Mouse (Mus musculus) left cerebral cortex, postnatal 25 days (tissue): ENCODE data around the gene Nat10. TPM values are rescaled to one million over a fixed set of nuclear protein-coding genes. Genes with fewer than 3 reads are reported as not detected.

Source experiments
- DNase-seq, 2 experiments: peaks; one replicate each; pipeline ENCODE4 v3.0.0; 2022; ENCODE audit warnings: low spot score in 2 of 2, mixed read lengths in 1 of 2
- intact Hi-C: fragments of 180-260 bp; cut with DNase I; formaldehyde crosslinking; loops from one replicate; pipeline ENCODE4 v1.15.1; 2025
- total RNA-seq, 2 experiments: library from RNA; stranded (reverse); gene quantifications; 2 replicates each; pipeline ENCODE4 v1.2.3; 2021

Gene Nat10
- 10 to 100 TPM; 34.4 to 35.5 TPM for total RNA-seq

DNA sequence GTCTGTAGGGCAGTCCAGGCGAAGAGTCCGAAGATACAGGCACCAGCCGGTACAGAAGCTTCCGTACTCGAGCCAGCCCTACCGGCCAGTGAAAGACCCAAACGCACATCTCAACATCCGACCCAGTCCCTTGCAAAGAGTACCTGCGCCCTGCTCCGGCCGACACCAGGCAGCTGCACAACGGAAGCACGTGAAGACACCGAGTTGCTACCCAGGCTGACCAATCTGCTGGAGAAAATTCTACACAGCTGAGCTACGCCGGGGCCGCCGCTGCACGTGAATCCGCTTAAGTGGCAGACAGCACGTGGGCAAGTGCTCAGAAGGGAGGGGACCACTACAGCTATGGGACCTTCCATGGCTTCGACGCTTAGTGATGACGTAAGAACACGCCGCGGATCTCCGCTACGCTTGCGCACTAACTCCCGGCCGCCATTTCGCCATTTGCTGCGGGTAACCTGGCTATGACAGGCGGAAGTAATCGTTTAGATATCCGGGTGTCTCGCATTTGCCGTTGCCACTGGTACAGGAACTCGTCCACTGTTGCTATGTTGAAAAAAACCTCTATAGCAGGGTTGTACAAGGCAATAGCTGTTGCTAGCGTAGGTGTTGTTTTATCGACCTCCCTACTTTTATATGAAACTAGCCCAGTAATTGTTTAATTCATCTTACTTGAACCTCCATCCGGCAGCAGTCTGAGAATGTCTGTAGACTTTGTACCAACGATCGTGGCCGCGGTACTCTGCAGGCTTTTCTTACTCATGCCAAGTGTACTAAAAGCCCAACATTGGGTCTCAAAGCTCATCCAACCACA, at the start of gene Nat10:
Gene Nat10 (minus strand): TSS at position 365 of the 811 bp plus-strand sequence.
- DNase-seq, result peak; percentile 99 to 100
- intact Hi-C loops, result loop anchor here (1.0 kb wide), 1 partner anchor 36 kb away; the partner anchor contains the start of gene Caprin1

DNA sequence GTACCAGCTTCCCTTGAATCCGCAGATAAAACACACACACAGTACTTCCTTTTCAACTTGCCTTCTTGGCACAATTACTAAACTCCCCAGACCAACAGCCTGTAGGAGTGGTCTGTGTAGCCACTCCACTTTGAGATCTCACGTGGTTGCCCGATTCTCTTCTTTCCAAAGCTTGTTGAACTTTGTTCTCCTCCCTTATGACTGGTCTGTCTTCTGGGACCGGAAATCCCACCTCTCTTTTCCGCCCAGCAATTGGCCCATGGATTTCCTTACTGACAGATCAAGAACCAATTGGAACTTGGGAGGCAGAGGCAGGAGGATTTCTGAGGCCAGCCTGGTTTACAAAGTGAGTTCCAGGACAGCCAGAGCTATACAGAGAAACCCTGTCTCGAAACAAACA, 49.3 kb upstream of the Nat10 start:
- intact Hi-C loops, result no loop called here
- no peak for DNase-seq

DNA sequence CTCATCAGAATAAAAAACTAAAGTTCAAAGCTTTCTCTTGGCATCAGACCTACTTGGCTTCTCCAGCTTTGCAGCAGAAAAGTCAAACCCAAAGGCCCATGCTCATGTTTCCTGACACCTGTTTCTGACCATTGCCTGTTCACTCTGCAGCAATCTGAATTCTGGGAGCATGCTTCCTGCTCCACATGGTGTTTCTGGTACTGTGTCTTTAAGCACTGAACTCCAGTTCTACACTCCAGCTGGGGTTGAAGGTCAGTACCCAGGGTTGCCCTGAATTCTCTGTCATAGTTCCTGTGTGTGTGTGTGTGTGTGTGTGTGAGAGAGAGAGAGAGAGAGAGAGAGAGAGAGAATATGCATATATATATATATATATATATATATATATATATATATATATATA, 47.4 kb upstream of the Nat10 start:
- DNase-seq, result no peak
- intact Hi-C loops, result no loop called here

DNA sequence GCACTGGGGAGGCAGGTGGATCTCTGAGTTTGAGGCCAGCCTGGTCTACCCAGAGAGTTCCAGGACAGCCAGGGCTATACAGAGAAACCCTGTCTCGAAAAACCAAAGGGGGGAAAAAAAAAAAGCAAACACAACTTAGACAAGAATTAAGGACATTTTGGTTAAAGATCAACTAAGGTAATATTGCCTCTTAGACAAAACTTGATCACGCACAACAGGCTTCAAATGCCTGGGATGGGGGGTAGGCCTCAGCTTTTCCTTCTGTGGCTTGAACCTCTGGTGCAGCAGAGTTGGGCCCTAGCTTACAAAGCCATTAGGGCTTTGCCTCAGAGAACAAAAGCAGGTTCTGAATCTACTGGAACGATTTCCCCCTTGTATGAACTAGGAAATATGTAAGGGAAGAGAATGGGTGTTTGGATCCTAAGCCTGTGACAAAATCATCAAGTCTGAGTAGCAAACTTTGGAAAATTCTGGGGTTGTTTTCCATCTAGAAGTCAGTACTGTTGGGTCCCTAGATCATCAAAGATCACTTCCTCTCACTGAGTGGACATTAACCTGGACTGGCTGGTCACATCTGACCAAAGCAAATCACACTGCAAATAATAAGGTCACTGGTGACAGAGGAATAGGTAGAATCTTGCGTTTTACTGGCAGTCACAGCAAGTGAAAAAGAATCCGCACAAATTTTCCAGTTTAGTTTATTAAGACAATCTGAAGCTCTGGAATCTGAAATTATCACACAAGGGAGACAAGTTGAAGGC, 42.9 kb upstream of the Nat10 start:
- no peak for DNase-seq
- intact Hi-C loops, result no loop called here

DNA sequence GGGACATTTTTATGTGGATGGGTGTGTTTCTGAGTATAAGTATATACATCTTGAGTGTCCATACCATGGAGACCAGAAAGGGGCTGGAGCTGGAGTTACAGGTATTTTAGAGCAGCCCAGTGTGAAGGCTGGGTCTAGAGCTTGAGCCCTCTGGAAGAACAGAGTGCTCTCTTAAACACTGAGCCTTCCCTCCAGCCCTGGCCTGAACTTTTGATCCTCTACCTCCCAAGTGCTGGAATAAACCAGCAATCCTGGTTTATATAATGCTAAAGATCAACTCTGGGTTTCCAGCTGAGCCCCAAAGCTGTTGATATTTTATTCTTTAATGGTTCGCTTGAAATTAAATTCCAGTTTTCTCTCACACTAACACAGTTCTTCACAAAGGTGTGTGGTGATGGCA, 41.4 kb upstream of the Nat10 start:
- intact Hi-C loops, result no loop called here
- no peak for DNase-seq

DNA sequence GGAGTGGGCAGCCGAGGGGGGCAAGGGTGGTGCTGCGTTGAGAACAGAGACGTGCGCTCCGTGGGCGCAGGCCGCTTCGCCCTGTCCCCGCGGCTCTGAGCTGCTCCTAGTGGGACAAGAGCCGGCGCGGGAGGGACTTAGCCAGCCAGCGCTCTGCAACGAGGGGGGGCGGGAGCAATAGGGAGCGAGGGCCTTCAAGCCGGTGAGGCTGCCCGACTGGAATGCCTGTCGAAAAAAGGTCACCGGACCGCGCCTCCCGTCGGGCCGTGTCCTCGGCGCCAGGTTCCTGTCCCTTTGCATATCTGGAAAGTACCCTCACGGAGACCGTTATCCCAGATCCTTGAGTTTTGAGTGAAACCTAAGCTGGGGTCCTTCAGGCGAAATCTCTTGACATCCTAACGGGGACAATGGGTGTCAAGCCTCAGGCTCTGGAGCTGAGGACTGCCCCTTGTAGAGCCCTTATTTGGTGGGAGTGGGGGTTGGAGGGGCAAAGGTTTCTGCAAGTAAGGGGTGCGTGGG, 36.5 kb upstream of the Nat10 start, which contains the start of gene Caprin1:
Gene Caprin1 (minus strand): TSS at position 159 of the 519 bp plus-strand sequence.
- intact Hi-C loops, result loop anchor here (1.0 to 5.0 kb wide), 3 partner anchors 36 to 70 kb away; partner anchors contain the start of gene Nat10
- peak; percentile 95 to 96 for DNase-seq

DNA sequence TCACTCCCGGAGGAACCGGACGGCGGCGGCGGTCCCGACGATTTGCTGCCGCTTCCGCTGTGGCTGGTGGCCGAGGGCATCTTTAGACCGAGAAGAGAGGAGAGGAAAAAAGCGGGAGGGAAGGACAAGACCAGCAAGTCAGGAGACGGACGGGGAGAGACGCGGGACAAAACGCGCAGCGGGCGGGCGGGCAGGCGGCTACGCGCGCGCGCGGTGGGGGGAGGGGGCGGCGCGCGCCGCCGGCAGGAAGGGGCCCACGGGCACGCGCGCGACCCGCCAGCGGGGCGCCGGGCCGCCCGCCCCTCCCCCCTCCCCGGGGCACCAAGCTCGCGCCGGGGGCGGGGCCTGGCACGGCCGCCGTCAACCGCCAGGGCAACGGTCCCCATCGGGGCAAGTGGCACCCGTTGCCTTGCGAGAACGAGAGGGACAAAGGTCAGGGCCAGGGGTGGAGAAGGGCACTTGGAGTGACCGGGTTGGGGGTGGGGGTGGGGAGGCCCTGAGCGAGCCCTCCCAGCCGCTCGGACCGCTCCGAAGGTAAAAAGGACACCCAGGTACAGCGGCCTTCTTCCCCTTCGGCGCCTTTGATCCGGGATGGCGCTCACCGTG, 35.9 kb upstream of the Nat10 start:
- DNase-seq, result peak; percentile 68 to 74
- intact Hi-C loops, result loop anchor here (1.0 to 5.0 kb wide), 3 partner anchors 36 to 70 kb away; partner anchors contain the start of gene Nat10

DNA sequence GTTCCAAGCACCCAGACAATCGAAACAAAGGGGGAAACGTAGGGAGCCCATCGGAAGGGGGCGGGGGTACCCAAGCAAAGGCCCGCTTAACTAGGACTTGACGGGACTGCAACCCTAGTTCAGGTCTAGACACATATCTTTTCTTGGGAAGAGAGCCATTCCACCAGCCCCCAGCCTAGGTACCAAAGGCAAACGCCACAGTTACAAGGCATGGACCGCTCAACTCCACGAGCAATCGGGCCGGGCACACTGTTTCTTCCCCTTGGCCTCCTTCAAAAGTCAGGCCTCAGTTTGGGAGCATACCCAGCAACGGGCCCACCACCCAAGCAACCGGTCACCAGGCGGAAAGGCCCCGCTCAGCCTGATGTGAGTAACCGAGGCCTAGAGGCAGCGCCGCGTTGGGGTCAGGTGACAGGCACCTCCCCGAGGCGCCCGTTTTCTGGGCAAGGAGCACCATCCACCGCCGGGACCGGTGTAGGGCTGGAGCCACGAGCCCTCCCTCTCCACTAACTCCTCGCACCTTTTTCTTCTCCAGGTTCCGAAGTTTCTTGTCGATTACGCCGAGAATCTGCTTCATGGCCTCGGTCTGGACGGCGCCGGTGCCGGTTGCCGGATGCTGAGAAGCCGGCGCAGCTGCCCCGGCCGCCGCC, 35.3 kb upstream of the Nat10 start:
- DNase-seq, result peak; percentile 47 to 60
- intact Hi-C loops, result loop anchor here (5.0 kb wide), 2 partner anchors 51 to 71 kb away; no protein-coding TSS in a partner anchor

DNA sequence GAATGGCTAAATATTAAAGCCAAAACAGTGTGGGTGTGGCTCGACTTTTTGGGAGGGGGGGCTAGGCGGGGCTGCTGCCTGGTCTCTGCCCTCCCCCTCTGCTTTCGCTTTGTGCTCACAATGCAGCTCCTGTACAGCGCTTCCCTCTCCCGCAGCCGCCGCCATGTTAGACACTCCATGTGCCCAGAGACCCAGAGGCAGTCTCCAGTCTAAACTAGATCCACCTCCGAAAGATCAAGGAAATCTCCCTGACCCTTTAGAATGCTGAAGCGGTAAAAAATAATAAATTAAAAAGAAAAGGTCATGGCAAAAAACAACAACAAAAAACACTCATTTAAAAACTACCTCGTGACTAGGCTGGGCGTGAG, 34.8 kb upstream of the Nat10 start:
- intact Hi-C loops, result loop anchor here (5.0 kb wide), 2 partner anchors 51 to 71 kb away; no protein-coding TSS in a partner anchor

DNA sequence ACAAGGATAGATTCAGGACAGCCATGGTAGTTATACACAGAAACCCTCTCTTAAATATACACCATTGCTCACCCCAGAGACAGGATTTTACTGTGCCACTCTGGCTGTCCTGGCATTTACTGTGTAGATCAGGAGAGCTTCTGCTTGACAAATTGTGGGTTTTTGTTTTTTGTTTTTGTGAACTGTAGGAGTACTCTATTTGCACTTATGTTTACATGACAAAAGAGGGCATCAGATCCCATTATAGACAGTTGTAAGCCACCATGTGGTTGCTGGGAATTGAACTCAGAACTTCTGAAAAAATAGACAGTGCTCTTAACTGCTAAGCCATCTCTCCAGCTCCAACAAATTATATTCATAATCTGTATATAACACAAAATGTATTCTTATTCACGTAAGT, 30.9 kb upstream of the Nat10 start:
- intact Hi-C loops, result no loop called here
- no peak for DNase-seq

More for the DNA sequence above, 34.8 kb upstream of the Nat10 start:
- peak; percentile 66 to 76 for DNase-seq

DNA sequence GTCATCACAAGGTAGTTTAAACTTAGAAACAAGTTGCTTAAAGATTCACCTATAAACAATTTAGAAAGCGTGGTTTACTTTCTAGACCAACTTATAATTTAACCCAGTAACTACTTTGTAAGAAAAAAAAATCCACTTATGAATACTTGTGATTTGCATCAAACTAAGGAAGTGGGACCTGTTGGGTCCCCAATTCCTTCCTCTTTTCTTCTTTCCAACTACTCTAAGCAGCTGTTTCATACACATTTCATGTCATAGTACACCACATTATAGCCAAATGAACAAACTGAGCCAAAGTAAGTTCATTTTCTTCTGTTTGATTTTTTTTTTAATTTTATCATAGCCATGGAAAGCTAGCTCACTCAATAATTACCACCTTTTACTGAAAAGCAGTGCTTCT, 24.7 kb upstream of the Nat10 start:
- intact Hi-C loops, result no loop called here
- DNase-seq, result no peak

DNA sequence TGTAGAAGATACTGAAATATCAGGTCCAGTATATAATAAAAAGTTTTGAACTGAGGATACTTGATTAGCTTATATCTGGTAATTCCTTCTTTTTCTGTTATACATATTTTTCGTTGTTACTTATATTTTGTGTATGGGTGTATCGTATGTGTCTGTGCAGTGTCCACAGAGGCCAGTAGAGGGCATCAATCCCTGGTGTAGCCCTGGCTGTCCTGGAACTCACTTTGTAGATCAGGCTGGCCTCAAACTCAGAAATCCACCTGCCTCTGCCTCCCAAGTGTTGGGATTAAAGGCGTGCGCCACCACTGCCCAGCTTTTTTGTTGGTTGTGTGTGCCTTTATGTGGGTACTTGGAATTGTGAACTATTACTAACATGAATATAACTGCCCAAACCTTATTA, 23.6 kb upstream of the Nat10 start:
- DNase-seq, result no peak
- intact Hi-C loops, result no loop called here

DNA sequence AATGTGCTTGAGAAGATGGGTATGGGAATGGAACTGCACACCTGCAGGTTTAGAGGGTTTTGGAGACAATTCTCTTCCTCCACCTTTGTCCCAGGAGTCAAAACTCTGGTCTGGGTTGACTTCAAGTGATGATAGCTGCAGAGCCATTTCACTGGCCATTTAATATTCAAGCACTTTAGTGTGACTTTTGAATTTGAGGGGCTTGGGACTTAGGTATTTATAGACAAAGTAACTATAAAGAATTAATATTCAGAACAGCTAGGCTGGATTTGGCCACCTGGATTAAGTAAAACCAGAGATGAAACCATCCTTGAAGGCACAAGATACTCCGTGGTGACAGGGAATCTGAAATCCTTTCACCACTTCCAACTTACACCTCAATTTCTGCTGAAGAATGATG, 1.4 kb upstream of the Nat10 start:
- intact Hi-C loops, result no loop called here
- DNase-seq, result no peak

DNA sequence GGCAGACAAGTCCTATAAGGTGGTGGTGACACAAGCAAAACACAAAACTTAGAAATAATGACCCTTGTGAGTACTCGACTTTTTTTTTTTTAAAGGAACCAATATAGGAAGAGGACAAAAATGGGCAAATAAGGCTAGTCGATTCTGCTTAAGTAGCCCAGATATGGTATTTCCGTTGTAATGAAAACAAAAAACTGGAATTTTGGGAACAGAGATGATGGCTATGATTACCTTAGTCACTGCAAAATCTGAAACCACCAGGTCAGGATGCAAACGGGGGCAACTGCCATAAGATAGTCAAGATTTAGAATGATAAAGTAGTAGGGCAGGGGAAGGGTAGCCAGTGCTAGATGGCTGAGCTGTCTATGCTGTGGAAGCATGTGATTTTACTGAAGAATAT, 923 bp upstream of the Nat10 start:
- intact Hi-C loops, result loop anchor here (1.0 kb wide), 1 partner anchor 35 kb away; the partner anchor contains the start of gene Caprin1
- no peak for DNase-seq

DNA sequence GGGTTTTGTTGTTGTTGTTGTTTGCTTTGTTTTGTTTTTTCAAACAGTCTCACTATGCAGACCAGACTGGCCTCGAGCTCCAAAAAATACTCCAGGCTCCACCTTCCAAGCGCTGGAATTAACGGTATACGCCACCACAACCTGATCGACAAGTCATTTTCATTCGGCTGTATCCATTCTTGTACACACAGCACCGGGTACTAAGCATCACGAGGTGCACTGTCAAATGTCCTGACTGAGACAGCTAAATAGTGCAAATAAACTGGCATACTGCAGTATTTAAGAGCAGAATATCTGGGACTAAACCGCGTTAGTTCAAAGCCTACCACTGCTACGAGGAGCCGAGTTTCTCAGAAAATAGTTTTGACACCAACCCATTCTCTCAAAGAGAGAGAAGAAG, 649 bp downstream of the Nat10 start:
- DNase-seq, result no peak
- intact Hi-C loops, result no loop called here

DNA sequence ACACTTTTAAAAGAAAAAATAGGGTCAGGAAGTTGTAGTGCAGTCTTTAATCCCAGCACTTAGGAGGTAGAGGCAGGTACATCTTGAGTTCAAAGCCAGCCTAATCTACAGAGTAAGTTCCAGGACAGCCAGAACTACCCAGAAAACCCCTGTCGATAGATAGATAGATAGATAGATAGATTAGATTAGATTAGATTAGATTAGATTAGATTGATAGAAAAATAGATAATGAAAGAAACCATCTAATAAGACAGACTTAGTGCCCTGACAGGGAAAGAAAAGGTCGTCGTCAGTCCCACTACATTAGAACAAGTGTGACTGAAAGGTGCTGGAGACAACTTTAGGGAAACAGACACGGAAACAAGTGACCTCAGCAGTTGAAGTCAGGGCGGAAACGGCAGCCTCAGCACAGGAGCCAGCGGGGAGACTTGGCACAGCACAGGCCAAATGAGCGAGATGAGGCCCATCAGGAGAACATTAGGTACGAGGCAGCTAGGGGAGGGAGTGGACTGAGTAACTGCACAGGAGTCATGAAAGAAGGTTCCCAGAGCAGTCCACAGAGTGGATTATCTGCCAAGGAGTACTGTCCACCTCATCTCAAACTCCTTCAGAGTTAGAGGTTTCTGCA, 5.5 kb downstream of the Nat10 start:
- no peak for DNase-seq
- intact Hi-C loops, result no loop called here

DNA sequence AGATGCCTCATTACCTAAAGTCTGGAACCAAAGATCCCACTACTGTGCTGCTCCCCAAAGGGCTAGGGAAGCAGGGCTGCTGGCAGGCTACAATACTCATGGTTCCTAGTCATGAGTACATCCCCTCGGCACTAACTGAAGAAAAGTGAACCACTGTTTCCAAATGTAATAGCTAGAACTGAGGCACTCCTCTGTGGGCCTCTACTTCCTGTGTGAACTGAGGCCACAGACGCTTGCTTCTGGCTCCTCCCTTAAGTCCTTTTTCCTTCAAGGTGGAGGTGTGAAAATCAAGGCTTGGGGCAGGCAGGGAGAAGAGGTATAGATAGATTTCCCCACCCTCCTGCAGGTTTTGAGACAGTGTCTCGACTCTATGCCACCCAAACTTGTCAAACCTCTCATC, 6.5 kb downstream of the Nat10 start:
- intact Hi-C loops, result no loop called here
- DNase-seq, result no peak

DNA sequence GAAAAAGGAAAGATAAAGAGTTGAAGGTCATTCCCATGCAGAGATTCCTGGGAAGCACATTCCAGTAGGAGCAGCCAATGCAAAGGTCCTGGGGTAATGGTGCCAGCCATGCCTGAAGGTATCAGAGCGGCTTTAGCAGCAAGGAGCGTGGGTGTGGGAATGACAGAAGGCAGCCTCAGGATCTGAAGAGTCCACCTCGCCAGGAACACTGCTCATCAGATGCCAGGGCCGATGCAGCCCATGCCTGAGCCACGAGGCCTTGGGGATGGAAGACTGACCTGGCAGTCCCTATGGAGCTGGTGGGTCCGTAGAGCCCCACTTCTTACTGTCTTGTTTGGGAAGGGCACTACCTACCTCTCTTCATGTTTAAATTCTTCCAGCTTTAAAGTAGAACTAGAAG, 9.3 kb downstream of the Nat10 start:
- intact Hi-C loops, result no loop called here
- DNase-seq, result no peak

DNA sequence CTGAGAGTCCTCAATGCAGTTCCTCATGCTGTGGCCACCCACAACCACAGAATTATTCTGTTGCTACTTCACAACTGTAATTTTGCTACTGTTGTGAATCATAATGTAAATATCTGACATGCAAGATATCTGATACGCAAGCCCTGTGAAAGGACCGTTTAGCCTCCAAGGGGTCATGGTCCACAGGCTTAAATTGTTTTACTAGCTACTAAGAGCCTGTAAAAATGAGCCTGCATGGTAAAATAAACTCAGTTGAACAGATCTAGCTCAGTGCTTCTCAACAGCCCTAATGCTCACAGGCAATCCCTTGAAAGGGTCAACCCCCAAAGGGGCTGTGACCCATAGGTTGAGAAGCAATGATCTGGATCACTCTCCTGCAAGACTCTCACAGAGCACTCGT, 12.0 kb downstream of the Nat10 start:
- intact Hi-C loops, result no loop called here
- DNase-seq, result no peak
